Mouse (Mus musculus) hindbrain, embryonic 15.5 days (tissue): ENCODE results near the gene Nudt6. TPM values are rescaled to one million over a fixed set of nuclear protein-coding genes. Genes with fewer than 3 reads are reported as not detected.

ENCODE experiments used
- ATAC-seq: fragments of 200-750 bp; cut with Nextera tagmentation; 2 replicates; pipeline ENCODE4 v1.8.0; 2017; ENCODE audit warnings: low read depth, moderate number of reproducible peaks, moderate TSS enrichment; ENCODE audit not compliant: low FRiP score
- H3K27ac ChIP-seq: fragments of 300-500 bp; sonication (generic); replicated peaks from 2 replicates; pipeline ENCODE4 v1.5.1; 2015; ENCODE audit warnings: mild to moderate bottlenecking, inconsistent platforms
- H3K27me3 ChIP-seq: fragments of 300-500 bp; sonication (generic); 2 replicates; pipeline ENCODE4 v1.6.1; 2015; ENCODE audit warnings: control low read depth, inconsistent platforms
- H3K36me3 ChIP-seq: fragments of 300-500 bp; sonication (generic); 2 replicates; pipeline ENCODE4 v1.6.1; 2015; ENCODE audit warnings: control low read depth, inconsistent platforms
- H3K4me1 ChIP-seq: fragments of 300-500 bp; sonication (generic); replicated peaks from 2 replicates; pipeline ENCODE4 v1.6.1; 2015; ENCODE audit warnings: control low read depth, inconsistent platforms
- H3K4me2 ChIP-seq: fragments of 300-500 bp; sonication (generic); 2 replicates; pipeline ENCODE4 v1.6.1; 2015; ENCODE audit warnings: moderate library complexity, mild to moderate bottlenecking, inconsistent platforms
- H3K4me3 ChIP-seq: fragments of 300-500 bp; sonication (generic); 2 replicates; pipeline ENCODE4 v1.5.1; 2015; ENCODE audit warnings: mild to moderate bottlenecking, inconsistent platforms
- H3K9ac ChIP-seq: fragments of 300-500 bp; sonication (generic); 2 replicates; pipeline ENCODE4 v1.6.1; 2015; ENCODE audit warnings: inconsistent platforms
- H3K9me3 ChIP-seq: fragments of 300-500 bp; sonication (generic); 2 replicates; pipeline ENCODE4 v1.6.1; 2016; ENCODE audit warnings: control low read depth, inconsistent platforms
- WGBS: fragments of 180-500 bp; shearing (Covaris S2); methylation state at CpG from one replicate; pipeline ENCODE4 v1.1.7; 2015; 5-methylcytosine and 5-hydroxymethylcytosine counted together
- polyA plus RNA-seq: library from polyadenylated mRNA; unstranded; fragments of >200 nt; fragmentation: Nextera tagmentation; extraction: Ambion mirVana; gene quantifications from 2 replicates; pipeline ENCODE4 v1.2.1, GENCODE M21; 2015

The Nudt6 gene
- polyA plus RNA-seq, 1 experiment from 2014 or later, result 8.8 TPM

DNA sequence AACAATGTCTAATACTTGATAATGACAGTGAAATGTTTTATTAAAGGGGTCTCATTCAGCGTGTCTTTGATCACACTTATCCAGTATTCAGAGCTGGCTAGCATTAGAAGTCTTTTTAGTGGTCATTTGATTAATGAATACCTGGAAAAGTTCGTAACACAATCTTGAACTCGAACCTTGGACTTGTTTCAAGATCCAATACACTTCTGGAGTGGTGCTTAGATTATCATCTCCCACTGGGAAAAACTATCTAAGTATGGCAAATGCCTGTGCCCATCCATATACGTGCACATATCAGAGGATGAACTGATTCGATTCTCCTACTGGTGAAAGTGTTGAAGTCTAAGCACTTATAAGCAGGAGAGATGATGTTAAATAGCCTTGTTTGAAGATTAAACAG lies 1.7 kb downstream of the Nudt6 start:
- 79% methylated on average over 5 of the region's 5 CpGs for WGBS
- Histone ChIP-seq H3K4me1 (peaks cover 24% of the 10 kb centered on the region), H3K9ac (peak overlapping the region; percentile 81; the same call in 1 of the 2 replicates), H3K9me3 (no peaks in the 10 kb centered on the region), H3K4me3 (peak overlapping the region; percentile 74), H3K27ac (peak overlapping the region; percentile 96), H3K4me2 (peak overlapping the region; percentile 68), H3K36me3 (no peaks in the 10 kb centered on the region), H3K27me3 (no peaks in the 10 kb centered on the region)
- no peak for ATAC-seq

DNA sequence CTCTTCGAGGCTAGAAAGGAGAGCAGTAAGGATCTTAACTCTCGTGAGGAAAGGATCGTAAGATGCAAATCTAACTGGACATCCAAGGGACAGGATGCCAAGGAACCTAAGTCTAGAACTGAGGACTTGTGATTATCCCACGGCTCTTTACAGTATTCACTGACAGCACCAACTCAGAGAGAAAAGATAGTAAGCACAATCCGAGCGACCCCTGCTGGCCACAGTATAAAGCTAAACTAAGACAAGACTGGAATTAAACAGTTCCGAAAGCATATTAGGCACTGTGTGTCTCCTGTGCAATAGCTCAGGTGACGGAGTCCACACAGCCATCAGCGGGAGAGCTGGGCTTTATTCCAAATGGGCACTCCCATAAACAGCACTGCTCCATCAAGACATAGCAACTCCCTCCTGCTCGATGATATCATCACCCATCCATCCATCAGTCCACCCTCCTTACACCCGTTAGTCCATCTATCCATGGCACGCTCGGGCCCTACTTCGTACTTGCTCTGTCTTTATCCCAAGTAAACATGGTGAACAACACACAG lies 5.5 kb downstream of the Nudt6 start:
- Histone ChIP-seq H3K4me1 (peaks cover 9% of the 10 kb centered on the region), H3K36me3 (no peaks in the 10 kb centered on the region), H3K9me3 (no peaks in the 10 kb centered on the region), H3K9ac (no peak overlapping the region), H3K27ac (no peak overlapping the region), H3K4me2 (no peak overlapping the region), H3K27me3 (no peaks in the 10 kb centered on the region), H3K4me3 (no peak overlapping the region)
- no peak for ATAC-seq
- WGBS, result 53% methylated on average over 14 of the region's 14 CpGs

- Histone ChIP-seq H3K9ac (no peak overlapping the region), H3K27ac (no peak overlapping the region), H3K4me3 (no peak overlapping the region), H3K4me2 (no peak overlapping the region), H3K36me3 (no peaks in the 10 kb centered on the region), H3K4me1 (peaks cover 5% of the 10 kb centered on the region), H3K27me3 (no peaks in the 10 kb centered on the region), H3K9me3 (no peaks in the 10 kb centered on the region)
- 95% methylated on average over 3 of the region's 3 CpGs for whole genome bisulfite sequencing
- no peak for ATAC-seq
Observed at GRCm38 (mm10) chr3:37413446-37413845, 6.6 kb downstream of the Nudt6 start.

- Histone ChIP-seq H3K4me1 (no peaks in the 10 kb centered on the region), H3K27me3 (no peaks in the 10 kb centered on the region), H3K27ac (no peak overlapping the region), H3K36me3 (no peaks in the 10 kb centered on the region), H3K4me2 (no peak overlapping the region), H3K9ac (no peak overlapping the region), H3K4me3 (no peak overlapping the region), H3K9me3 (no peaks in the 10 kb centered on the region)
- no peak for ATAC-seq
Observed at GRCm38 (mm10) chr3:37407598-37407997, 12.4 kb downstream of the Nudt6 start.

GRCm38 (mm10) chr3:37401729-37402610 lies 18.0 kb downstream of the Nudt6 start:
- no peak overlapping the region for H3K9ac ChIP-seq
- H3K27me3 ChIP-seq, result no peaks in the 10 kb centered on the region
- H3K4me2 ChIP-seq, result no peak overlapping the region
- ATAC-seq, result no peak
- H3K27ac ChIP-seq, result no peak overlapping the region
- H3K36me3 ChIP-seq, result no peaks in the 10 kb centered on the region
- no peaks in the 10 kb centered on the region for H3K4me1 ChIP-seq
- H3K4me3 ChIP-seq, result no peak overlapping the region
- no peaks in the 10 kb centered on the region for H3K9me3 ChIP-seq
- 82% methylated on average over 11 of the region's 11 CpGs for WGBS

DNA sequence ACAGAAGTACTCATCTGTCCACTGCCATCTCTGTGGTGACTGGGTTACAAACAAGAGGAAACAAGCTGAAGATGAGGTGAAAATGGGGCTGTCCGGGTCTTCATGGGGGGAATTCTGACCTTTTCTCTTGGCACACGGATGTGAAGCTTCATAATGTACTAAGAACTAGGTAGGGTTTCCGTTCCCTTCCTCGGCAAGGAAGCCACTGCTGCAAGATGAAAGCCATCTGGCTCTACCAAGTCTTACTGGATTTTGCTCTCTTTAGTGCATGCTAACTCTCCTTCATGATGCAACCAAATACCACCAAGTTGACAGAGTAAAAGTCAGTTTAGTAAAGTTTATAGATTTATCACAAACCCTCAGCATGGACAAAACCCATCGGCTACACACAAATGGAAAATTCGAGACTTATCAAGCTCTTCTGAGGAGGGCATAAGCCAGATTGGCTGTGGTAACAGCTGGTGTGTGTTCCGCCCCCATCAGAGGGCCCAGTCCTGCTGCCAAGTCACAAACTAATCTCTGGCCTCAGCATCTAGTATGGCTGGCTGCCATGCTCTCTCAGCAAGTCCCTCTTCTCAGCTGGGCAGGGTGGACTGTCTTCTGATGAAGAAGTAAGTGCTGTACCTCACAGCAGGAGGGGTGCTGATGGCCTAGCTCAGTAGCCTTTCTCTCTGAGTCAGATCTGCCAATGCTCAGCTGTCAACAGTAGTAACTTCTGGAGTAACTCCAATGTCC lies 21.2 kb downstream of the Nudt6 start:
- H3K9me3 ChIP-seq, result no peaks in the 10 kb centered on the region
- no peak overlapping the region for H3K4me2 ChIP-seq
- H3K9ac ChIP-seq, result no peak overlapping the region
- H3K4me3 ChIP-seq, result no peak overlapping the region
- ATAC-seq, result peak; percentile 75
- H3K4me1 ChIP-seq, result no peaks in the 10 kb centered on the region
- no peak overlapping the region for H3K27ac ChIP-seq
- WGBS, result 81% methylated on average over 7 of the region's 7 CpGs
- H3K36me3 ChIP-seq, result no peaks in the 10 kb centered on the region
- H3K27me3 ChIP-seq, result no peaks in the 10 kb centered on the region

DNA sequence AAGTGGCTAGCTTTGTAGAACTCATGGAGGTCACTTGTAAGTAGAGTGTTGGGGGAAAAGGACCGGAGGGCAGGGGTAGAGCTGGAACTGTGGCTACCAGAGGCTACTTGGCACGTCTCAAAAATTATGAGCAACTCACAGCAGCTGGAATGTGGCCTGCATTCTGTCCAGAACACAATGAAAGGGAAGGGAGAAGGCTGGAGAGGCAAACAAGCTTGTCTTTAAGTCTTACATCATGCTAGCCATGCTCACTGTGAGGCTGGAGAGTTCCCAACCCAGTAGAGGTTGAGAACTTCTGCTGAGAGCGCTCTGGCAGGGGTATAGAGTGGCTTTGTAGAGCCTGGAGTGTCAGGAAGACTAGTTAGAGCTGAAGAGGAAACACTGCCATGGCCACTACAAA lies 22.4 kb downstream of the Nudt6 start:
- Histone ChIP-seq H3K4me2 (no peak overlapping the region), H3K27ac (no peak overlapping the region), H3K27me3 (no peaks in the 10 kb centered on the region), H3K36me3 (no peaks in the 10 kb centered on the region), H3K4me3 (no peak overlapping the region), H3K4me1 (no peaks in the 10 kb centered on the region), H3K9ac (no peak overlapping the region), H3K9me3 (no peaks in the 10 kb centered on the region)
- WGBS, result 73% methylated on average over 3 of the region's 3 CpGs
- no peak for ATAC-seq

DNA sequence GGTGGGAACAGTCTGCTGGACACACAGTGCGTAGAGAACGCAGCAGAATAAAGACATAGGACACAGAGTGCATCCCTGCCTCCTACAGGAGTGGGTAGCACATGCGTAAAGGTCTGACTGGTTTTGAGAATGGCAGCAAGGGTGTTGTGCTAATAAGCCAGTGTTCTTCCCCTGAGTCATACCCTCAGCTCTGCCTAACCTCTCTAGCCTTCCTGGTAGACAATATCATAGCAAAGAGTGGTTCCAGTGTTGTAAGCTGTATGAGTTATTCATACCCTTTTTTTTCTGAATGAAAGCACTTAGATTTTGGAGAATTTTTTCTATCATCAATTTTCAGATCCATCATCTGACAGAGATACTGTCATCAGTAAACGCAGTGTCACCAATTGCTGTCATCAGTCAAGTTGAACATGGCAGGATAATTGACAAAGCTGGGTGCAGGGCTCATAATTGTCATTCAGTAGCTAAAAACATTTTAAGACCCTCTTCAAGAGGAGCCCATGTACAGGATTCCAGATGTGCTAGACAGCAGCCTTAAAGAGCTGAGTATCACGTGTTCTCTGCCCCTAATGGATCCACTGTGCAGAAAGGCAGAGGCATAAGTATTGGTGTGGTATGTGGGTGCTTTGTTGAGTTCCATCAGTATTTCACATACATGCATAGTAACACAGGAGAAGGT lies 22.9 kb downstream of the Nudt6 start:
- Histone ChIP-seq H3K27ac (no peak overlapping the region), H3K9me3 (no peaks in the 10 kb centered on the region), H3K27me3 (no peaks in the 10 kb centered on the region), H3K4me2 (no peak overlapping the region), H3K4me3 (no peak overlapping the region), H3K9ac (no peak overlapping the region), H3K36me3 (no peaks in the 10 kb centered on the region), H3K4me1 (no peaks in the 10 kb centered on the region)
- no peak for ATAC-seq
- 86% methylated on average over 5 of the region's 5 CpGs for WGBS

DNA sequence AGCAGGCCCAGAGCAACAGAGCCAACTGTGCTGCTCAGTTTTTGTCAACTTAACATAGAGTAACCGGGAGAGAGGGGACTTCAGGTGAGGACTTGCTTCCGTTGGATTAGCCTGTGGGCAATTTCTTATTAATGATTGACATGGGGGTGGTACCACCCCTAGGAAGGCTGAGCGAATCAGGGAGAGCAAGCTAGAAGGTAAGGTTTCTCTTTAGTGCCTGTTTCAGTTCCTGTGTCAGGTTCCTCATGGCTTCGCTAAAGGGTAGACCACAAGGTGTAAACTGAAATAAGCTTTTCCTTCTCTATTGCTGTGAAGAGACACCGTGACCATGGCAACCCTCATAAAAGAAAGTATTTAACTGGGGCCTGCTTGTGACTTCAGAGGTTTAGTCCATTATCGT lies 32.7 kb downstream of the Nudt6 start:
- 87% methylated on average over 6 of the region's 6 CpGs for WGBS
- Histone ChIP-seq H3K9me3 (no peaks in the 10 kb centered on the region), H3K9ac (no peak overlapping the region)

GRCm38 (mm10) chr3:37383096-37383765 lies 36.8 kb downstream of the Nudt6 start:
- no peak overlapping the region for H3K27ac ChIP-seq
- no peaks in the 10 kb centered on the region for H3K9me3 ChIP-seq
- H3K4me3 ChIP-seq, result no peak overlapping the region
- H3K27me3 ChIP-seq, result no peaks in the 10 kb centered on the region
- ATAC-seq, result no peak
- no peaks in the 10 kb centered on the region for H3K36me3 ChIP-seq
- WGBS, result 74% methylated on average over 6 of the region's 6 CpGs
- H3K4me1 ChIP-seq, result no peaks in the 10 kb centered on the region
- no peak overlapping the region for H3K4me2 ChIP-seq
- no peak overlapping the region for H3K9ac ChIP-seq

More for the DNA sequence above, 32.7 kb downstream of the Nudt6 start:
- Histone ChIP-seq H3K27ac (no peak overlapping the region), H3K4me1 (no peaks in the 10 kb centered on the region), H3K4me3 (no peak overlapping the region), H3K4me2 (no peak overlapping the region), H3K36me3 (no peaks in the 10 kb centered on the region), H3K27me3 (no peaks in the 10 kb centered on the region)
- no peak for ATAC-seq

GRCm38 (mm10) chr3:37381457-37381856 lies 38.6 kb downstream of the Nudt6 start:
- Histone ChIP-seq H3K27me3 (no peaks in the 10 kb centered on the region), H3K4me1 (no peaks in the 10 kb centered on the region), H3K36me3 (no peaks in the 10 kb centered on the region), H3K27ac (no peak overlapping the region), H3K4me3 (no peak overlapping the region), H3K9me3 (no peaks in the 10 kb centered on the region), H3K4me2 (no peak overlapping the region), H3K9ac (no peak overlapping the region)
- ATAC-seq, result no peak
- 70% methylated on average over 6 of the region's 6 CpGs for WGBS
